Mouse (Mus musculus) inflammation-experienced regulatory T-cells, adult 6 months (primary cell): Measurements from ENCODE around the gene Akip1. TPM values are rescaled to one million over a fixed set of nuclear protein-coding genes. Genes with fewer than 3 reads are reported as not detected.

Source experiments
- ATAC-seq: one replicate; pipeline ENCODE4 v1.8.0; 2017
- polyA plus RNA-seq, 3 experiments: library from polyadenylated mRNA; unstranded; fragments of 100-300 nt; shearing (Covaris generic); gene quantifications; one replicate each; pipeline ENCODE4 v1.2.1; 2017

Gene Akip1
- polyA plus RNA-seq, 3 experiments from 2014 or later = 27.1 to 43.4 (median 31.9) TPM

DNA sequence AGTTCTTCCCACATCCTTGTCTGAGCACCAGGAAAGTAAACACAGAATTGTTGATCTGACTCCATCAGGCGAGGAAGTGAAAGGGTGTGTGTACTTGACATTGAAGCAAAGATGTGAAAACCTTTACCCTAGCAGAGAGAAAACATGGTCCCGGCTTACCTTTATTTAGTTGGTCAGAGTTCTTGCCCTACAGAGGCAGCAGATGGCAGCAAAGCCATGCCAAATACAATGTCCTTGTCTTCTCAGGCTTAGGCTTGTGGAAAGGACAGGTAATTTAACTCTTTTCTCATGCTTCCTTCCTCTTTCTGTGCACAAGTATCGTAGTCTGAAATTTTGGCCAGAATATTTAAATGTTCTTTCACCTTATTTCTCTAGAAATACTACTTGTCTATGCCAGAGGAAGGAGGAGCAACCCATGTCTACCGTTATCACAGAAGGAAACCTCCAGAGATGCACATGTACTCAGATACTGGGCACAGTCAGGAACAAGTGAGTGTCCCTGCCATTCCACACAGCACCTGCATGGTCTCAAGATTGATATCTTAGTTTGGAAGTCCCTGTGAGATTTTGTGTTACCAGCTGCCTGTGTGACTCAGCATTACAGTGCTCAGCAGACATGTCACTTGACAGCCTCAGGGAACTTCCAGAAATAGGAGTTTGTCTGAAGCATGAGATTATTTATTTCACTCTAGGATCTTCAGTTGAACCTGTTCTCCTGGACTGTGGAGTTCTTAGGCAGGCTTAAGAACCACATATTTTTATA, 3.7 kb downstream of the Akip1 start:
- ATAC-seq = peak; percentile 74

DNA sequence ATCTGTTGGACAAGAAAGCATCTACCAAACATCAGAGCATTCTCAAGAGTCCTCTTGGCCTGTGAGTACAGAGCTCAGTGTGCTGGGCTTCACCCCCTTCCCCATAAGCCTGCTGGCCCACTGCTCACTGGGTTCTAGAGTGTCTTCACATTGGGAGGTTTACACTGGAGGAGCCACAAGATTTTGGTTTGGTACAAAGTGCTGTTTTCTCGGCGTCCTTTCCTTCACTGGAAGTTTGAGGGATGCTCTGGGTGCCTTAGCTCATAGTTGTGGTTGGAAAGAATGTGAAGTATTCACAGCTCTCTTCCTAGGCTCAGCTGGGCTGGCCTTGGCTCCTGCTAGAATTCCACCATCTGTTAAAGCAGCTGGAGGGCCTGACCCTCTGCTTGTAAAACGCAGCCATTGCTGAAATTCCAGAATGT, 5.5 kb downstream of the Akip1 start:
- no peak for ATAC-seq

DNA sequence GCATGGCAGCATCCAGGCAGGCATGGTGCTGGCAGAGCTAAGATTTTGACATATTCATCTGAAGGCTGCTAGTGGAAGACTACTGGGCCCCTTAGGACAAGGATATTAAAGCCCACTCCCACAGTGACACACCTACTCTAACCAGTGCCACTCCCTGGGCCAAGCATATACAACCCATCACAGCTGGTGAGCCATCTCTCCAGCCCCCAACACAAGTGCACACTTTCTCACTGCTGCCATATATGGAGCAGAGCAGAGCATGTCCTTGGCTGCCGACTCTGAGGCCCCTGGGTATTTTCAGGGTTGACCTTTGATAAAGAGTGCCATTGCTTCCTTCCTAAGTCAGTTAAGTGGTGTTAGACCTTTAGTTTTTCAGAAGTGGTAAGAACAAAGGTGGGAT, 6.6 kb downstream of the Akip1 start:
- ATAC-seq = no peak

DNA sequence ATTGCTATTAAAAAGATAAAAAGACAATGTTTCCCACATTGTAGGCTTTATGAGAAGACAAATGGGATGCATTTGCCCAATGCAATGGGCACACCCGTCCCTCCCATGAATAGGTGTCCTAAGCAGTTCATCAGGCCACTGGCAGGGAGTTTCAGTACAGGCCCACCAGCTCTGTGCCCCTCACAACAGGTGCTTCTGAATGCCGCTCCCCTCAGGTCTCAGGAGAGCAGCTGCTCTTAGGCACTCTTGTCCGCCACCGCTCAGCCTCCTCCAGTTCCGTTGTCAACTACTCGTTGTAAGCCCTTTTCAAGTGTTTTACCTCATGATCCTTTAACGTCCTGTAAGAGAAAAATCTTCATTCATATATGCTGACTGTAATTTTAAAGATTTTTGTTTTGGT, 8.7 kb downstream of the Akip1 start:
- no peak for ATAC-seq

DNA sequence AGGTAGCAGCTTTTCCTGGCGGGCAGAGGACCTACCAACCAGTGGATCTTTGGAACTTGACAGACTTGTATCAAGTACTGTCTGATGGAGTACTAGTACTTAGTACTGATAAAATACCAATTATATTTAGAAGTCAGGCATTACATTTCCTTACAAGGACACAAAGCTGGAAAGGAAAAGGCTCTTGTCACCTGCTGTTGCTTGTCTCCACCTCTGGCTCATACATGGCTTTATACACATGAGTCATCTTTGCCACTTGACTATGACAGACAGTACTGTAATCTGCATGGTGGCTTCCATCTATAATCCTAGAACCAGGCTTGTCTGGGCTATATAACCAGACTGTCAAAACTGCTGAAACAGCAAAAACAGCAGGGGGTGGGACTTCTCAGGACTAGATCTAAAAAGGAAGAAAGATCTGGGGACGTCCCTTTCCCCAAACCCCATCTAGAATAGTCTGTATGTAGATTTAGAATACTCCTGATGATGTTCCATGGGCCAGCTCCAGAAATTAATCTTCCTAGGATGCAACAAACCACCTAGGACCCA, 10.0 kb downstream of the Akip1 start:
- ATAC-seq = no peak

DNA sequence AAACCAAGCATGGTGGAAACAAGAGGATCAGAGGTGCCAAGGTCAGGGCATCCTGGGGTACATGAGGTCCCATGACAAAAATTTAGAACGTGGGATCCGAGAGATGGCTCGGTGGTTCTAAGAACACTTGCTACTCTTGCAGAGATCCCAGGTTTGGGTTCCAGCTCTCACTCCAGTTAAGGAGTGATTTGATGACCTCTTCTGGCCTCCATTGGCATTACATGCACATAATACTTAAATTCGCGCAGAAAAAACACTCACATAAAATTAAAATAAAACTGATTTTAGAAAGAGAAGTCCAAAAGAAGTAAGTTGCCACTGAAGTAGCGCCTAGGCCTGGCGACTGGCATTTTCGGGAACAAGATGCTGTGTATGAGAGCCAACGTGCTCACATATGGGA, 15.8 kb downstream of the Akip1 start:
- no peak for ATAC-seq

DNA sequence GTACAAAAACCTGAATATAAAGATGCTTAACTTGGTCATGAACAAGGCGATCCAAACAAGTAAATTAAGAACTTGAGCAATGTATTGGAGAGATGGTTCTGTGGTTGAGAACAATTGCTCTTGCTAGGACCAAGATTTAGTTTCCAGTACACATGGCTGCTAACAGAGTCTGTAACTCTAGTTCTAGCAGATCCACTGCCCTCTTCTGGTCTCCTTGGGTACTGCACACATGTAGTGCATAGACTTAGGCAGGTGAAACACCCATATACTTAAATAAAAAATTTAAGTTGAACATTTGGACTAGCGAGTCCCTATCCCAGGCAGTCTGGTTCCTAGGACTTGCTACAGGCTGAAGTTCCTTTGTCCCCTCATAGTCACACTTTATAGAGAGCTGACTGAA, 19.1 kb downstream of the Akip1 start:
- no peak for ATAC-seq

DNA sequence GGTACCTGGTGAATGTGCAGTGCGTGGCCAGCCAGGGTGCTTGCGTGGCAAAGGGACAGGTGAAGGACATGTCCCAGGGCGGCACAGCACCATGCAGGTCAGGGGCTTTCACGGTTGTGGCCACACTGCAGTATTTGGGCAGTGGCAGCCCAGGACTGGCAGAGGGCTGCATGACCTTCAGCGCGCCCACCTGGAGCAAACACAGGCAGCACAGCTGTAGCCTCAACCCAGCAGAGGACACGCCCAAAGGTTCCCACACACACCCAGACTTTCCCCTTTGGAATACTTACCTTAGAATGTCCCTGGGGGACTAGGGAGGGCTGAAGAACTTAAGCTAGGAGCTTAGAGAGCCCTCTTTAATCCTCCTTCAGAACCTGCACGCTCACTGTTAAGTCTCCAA, 19.6 kb downstream of the Akip1 start:
- ATAC-seq = no peak

DNA sequence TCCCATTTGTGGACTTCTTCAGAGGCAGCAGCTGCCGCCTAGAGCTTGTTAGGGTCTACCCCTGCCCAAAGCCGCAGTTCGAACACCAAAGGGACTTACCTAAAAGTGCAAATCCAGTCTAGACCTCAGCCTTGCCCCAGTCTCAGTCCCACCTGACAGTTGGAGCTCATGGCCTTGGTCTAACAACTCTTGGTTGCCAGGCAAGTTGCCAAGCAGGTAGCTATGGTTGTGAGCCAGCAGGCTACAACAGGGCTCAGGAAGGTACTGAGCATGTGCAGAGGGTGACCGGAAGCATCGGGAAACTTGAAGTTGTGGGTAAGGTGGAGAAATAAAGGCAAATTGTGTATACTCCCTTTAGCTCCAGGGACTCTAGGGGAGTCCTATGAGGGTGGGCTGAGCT, 20.2 kb downstream of the Akip1 start, which contains the start of gene BC051019:
Gene BC051019, minus strand, starts transcription at position 154 of the 400 bp plus-strand sequence.
- no peak for ATAC-seq

DNA sequence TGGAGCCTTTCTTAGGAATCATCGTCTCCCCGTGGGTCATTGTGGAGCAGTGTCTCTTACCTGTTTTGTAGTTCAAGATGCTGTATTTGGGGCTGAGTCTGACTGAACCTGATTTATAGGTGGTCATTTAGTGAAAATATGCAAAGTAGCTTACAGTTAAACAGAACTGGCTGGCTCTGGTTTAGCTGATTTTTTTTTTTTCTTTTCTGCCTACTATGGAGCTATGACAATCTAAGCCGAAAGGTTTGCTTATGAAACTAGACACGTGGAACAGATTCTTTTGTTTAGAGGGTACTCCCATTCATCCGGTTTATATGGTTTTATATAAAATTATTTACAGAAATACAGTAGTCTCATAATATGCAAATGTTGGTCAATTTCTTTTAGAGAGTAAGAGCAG, 28.1 kb downstream of the Akip1 start, which contains the start of gene Ascl3:
Gene Ascl3, minus strand, starts transcription at position 101 of the 400 bp plus-strand sequence.
- no peak for ATAC-seq

DNA sequence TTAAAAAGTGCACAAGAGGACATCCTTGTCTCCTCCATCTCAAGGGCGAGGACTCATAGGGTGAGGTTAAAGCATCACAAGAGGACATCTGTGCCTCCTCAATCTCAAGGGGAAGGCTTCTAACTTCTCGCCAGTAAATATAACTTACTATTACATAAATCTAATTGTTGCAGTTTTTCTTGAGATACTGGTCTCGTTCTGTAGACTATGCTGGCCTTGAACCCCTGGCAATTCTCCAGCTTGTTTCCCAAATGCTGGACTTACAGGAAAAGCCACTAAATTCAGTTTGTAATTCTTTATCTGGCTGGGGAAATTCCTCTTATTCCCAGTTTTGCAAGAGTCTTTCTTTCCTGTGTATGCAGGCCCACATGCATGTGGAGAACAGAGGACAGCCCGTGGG, 31.3 kb downstream of the Akip1 start:
- no peak for ATAC-seq

DNA sequence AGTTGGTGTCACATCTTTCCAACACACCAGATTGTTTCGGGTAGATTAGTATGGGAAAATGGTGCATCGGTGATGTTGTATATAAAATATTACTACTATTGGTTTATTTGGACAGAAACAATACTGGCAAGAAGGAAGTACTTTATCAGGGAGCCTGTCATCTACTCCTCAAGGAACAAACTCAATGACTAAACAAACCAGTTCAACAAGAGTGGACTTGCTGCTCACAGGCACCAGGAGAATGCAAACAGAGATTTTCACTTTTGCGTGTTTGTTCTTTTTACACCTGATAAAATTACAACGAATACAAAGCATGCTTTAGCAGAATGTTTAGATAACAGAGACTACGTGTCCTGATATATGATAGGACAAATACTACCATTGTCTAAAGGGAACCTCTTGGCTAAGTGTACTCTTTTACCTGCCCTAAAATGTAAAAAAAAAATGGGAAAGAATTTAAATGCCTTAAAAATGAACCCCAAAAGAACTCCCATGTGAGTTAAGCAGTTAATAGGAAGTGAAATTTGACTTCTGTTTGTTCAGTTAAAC, 36.4 kb downstream of the Akip1 start:
- no peak for ATAC-seq

DNA sequence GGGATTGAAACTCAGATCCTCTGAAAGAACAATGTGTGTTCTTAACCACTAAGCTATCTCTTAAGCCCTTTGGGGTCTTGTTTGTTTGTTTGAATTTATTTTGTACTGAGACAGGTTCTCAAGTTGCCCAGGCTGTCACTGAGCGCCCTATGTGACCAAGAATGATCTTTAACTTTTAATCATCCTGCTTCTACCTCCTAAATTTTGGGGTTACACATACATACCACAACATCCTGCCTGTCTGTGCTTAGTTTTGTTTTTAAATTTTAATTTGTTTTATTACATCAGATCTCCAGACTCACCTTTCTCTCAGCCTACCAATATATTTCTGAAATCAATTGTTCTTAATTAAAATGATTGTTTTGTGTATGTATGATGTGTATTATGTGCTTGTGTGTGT, 37.6 kb downstream of the Akip1 start:
- peak; percentile 68 for ATAC-seq

DNA sequence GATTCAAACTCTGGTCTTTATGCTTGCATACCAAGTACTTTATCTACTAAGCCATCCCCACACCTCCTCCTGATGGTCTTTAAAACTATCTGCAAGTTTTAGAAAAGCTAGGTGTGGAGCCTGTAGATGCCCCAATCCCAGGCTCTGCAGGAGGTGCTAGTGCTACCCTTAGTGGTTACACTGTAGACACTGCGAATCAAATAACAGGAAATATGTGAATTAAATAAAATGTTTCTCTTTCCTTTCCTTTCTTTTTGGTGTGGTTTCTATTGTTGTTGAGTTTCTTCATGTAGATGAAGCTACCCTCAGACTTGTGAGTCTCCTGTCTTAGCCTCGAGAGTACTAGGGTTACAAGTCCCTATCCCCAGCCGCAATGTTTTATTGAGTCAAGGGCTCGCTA, 38.2 kb downstream of the Akip1 start:
- peak; percentile 76 for ATAC-seq

DNA sequence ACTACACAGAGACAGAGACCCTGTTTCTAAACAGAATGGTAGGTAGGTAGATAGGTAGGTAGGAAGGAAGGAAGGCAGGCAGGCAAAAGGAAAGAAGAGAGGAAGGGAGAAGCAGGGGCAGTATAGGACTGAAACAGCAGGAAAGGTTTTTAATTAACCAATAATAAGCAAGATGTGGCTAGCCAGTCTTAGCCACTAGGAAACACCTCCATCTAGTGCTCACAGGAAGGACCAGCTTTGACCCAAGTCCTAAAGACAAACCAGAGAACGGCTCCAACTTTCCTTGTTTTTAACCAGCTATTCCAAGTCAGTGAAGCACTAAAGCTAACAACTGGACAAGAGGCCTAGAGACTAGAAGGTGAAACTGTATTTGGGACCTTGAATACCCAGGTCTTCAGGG, 44.3 kb downstream of the Akip1 start:
- ATAC-seq = no peak

DNA sequence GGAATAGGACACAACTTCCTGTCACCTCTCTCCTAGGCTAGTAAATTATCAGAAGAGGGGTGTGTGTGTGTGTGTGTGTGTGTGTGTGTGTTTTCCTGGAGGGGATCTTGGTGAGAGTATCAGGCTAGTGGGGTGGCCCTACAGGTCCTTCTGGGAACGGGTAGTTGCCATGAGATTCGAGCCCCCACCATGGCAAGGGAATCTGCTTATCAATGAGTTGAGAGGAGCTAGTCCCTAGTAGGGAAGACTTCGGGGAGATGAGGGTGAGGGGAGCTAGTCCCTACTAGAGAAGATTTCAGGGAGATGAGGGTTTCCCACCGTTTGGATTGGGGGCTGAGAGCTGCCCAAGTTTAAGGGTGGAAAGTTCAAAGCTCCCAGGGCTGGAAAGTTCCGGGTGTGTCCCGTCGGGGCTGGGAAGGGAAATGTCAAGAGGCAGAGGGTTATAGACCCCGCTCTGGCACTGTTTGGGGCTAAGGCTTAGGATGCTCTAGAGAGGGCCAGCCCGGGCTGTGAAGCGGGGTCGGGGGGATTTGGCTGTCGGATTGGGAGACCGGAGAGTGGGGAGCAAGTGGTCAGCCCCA, 48.0 kb downstream of the Akip1 start:
- peak; percentile 29 for ATAC-seq

DNA sequence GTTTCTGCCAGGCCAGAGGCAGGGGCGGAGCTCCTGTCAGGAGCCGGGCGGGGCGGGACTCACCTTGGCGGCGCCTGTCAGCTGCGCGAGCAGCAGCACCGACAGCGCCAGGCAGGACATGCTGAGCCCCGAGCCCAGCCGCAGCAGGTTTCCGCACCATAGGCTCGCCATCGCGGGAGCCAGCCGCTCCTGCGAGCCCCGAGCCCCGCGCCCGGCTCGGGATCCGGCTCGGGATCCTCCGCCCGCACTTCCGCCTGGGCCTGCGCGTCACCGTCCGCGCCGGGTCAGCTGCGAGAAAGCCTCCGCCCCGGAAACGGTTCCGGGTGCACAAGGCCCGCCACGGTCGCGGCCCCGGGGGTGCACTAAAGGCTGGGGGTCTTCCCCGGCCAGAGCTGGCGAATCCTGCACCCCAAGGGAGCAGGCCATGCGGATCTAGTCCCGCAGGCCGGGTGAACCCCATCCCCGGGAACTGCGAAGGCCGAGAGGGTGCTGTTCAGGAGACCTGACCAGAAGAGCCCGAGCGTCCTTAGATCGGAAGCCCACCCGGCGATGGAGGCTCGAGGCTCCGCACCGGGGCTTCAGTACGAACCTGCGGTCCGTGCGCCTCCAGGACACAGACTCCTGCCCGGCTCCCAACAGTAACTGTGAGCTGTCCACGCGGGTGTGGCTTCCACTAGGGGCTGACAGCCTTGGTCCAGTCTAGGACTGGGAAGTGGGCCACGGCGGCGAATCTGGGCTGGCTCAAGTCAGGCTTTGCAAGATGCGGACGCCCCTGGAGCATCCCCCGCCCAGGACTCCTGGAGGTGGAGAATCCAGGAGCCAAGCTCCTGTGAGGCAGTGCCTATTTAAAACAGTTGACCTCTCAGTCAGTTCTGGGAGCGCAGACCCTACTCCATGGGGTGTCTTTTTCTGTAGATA, 48.8 kb downstream of the Akip1 start, which contains the start of gene Tmem9b:
Gene Tmem9b, minus strand, starts transcription at position 868 of the 918 bp plus-strand sequence.
- ATAC-seq = peak; percentile 91

DNA sequence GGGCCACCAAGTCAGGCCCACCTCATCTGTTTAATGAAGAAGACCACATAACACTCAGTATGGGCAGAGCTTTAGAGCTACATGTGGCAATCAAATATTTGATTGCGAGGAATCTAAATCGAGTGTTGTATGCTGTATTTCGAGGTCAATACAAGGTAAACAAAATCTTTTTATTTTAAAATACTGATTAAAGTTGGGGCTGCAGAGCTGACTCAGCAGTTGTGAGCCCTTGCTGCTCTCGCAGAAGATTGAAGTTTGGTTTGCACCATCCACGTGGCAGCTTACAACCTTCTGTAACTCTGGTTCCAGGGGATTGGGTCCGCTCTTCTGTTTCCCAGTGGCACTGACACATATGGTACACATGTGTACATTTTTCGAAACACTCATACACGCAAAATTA, 50.5 kb downstream of the Akip1 start:
- no peak for ATAC-seq

DNA sequence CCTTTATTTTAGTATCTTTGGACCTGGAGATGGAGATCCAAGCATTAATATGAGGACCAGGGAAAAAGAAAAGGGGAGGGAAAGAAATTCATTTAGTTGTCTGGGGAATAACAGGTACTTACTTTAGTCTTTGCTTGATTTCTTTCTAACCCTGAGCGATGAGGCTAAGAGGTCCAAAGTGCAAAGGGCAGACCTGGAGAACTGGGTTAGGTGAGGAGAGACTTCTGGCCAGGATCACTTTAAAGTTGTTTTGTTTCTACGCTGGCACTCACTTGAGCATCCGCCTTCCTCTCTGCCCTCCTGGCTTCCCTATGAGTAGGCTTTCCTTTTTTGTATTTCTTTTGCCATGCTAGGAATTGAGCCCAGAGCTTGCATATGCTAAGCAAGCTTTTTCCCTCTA, 52.8 kb downstream of the Akip1 start:
- no peak for ATAC-seq
